Mouse (Mus musculus) thymus, adult 2 months (tissue): ENCODE data around the gene Adh7.

Experiments used
- CTCF ChIP-seq: fragments of 200-500 bp; IDR thresholded peaks from 2 replicates; pipeline ENCODE4 v1.5.1; 2012; ENCODE audit warnings: mild to moderate bottlenecking, control low read depth, low read length, moderate library complexity, borderline replicate concordance; ENCODE audit not compliant: control insufficient read depth, poor library complexity, insufficient read depth; ENCODE audit errors: extremely low read depth
- POLR2A ChIP-seq: fragments of 200-500 bp; IDR thresholded peaks from 2 replicates; pipeline ENCODE4 v1.6.1; 2012; ENCODE audit warnings: mild to moderate bottlenecking, low read length, control low read depth, moderate library complexity; ENCODE audit not compliant: control insufficient read depth, poor library complexity, insufficient read depth; ENCODE audit errors: extremely low read depth

DNA sequence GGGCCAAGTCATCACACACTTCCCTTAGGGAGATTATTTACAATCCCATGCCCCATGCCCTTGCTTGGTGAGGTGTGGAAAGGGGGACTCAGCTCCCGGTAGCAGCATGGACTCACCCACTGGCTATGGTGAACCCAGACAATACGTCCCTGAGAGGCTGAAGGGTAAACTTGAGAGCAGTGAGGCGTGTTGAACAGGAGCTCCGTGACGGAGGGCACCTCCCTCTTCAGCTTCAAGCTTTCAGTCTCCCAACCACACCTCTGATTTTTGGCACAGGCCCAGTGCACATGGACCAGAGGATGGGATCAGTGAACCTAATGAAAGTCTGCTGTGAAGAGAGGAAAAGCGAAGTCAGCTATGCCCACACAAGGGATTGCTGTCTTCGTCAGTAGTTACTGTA lies 30.5 kb downstream of the Adh7 start:
- TF ChIP-seq CTCF (no peak), POLR2A (no peak)
